9 mouse cellular contexts compared by ENCODE assay signal in the genomic region with DNA sequence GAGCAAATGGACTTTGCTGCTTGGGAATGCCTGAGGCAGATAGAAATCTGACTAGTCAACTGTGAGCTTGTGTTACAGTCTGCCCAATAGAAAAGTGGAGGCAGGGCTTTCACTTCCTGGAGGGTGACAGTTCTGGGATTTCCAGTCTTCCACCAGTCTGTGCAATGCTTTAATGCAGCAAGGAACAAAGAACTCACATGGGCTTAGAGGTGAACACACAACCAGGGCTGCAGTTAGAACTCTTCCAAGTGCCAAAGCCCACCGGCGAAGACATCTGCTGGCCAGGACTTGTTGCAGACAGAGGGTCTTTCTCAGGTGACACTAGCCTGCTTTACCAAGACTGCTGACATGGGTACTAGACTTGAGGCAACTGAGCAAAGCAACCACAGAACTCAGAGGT. TPM values are rescaled to one million over a fixed set of nuclear protein-coding genes. Genes with fewer than 3 reads are reported as not detected.
DNase-seq lines count a peak whose midpoint lies in the region; ATAC-seq and TF ChIP-seq lines count a peak whose summit lies in the region.
"Had no signal": no experiment of that assay in that cellular context is flagged by ENCODE, and none has a peak within 500 bp of the region (broad histone marks: within the 10 kb centered on the region; RNA-seq: fewer than 3 reads in every experiment).

A gene (plus strand): TSS at position 167 of the 400 bp plus-strand sequence.

- 69% methylated on average over 2 of the region's 2 CpGs for WGBS in liver, adult 2 months
- WGBS in liver, postnatal 0 days (ENCODE audit: insufficient replicate concordance), result 73% methylated on average over 2 of the region's 2 CpGs

- intact Hi-C loops in left cerebral cortex, postnatal 4 days (cut with DNase I), result no loop called here

- ATAC-seq in erythroblast, adult 5-6 weeks (replicated peaks; ENCODE audit: low FRiP score, poor library complexity, severe bottlenecking), result no peak
- ATAC-seq in liver, postnatal 0 days, result no peak

- TF ChIP-seq EP300 in liver, postnatal 0 days (IDR thresholded peaks at IDR 0.05; ENCODE audit: low read depth), result no peak

- H3K27ac ChIP-seq in liver, adult 2 months (replicated peaks; ENCODE audit: insufficient read depth, low read depth, low read length), result peak within 1 kb of the TSS; percentile 49
- peak within 1 kb of the TSS; percentile 78 for H3K27ac ChIP-seq in liver, postnatal 0 days (ENCODE audit: low read depth)
- H3K27ac ChIP-seq: lung, embryonic 15.5 days had no signal

- H3K9me3 ChIP-seq in liver, postnatal 0 days (ENCODE audit: low read length), result no peaks in the 10 kb centered on the region
- H3K9me3 ChIP-seq: lung, embryonic 15.5 days had no signal

- H3K9ac ChIP-seq in liver, adult 2 months (ENCODE audit: low read depth, low read length), result peak within 1 kb of the TSS; percentile 64
- H3K9ac ChIP-seq in liver, postnatal 0 days (replicated peaks), result peak within 1 kb of the TSS; percentile 72
- H3K9ac ChIP-seq: lung, embryonic 15.5 days had no signal

- H3K4me3 ChIP-seq in liver, adult 2 months (ENCODE audit: insufficient read depth, low read depth, low read length), result peak within 1 kb of the TSS; percentile 57
- peak within 1 kb of the TSS; percentile 49 for H3K4me3 ChIP-seq in liver, postnatal 0 days (ENCODE audit: low read depth, low read length)
- H3K4me3 ChIP-seq: lung, embryonic 15.5 days had no signal

- TF ChIP-seq CTCF in liver, adult 2 months (IDR thresholded peaks at IDR 0.05; ENCODE audit: low read depth, low read length), result no peak
- no peak for TF ChIP-seq CTCF in liver, postnatal 0 days (IDR thresholded peaks at IDR 0.05; ENCODE audit: low read depth)

- no peaks in the 10 kb centered on the region for H3K27me3 ChIP-seq in liver, adult 2 months (ENCODE audit: control insufficient read depth, insufficient read depth, low read length)
- H3K27me3 ChIP-seq in liver, postnatal 0 days (ENCODE audit: insufficient read depth, low read length), result no peaks in the 10 kb centered on the region
- H3K27me3 ChIP-seq: lung, embryonic 15.5 days had no signal

- H3K4me1 ChIP-seq in liver, adult 2 months (ENCODE audit: control insufficient read depth, insufficient read depth, low read length), result no peaks in the 10 kb centered on the region
- peaks cover 5% of the 10 kb centered on the region; the same call in 1 of the 2 replicates for H3K4me1 ChIP-seq in liver, postnatal 0 days (ENCODE audit: insufficient read depth)
- H3K4me1 ChIP-seq: lung, embryonic 15.5 days had no signal

- TF ChIP-seq POLR2A in liver, adult 2 months (IDR thresholded peaks at IDR 0.05; ENCODE audit: extremely low read depth, insufficient read depth, low read length), result no peak

- no peaks in the 10 kb centered on the region for H3K36me3 ChIP-seq in liver, adult 2 months (ENCODE audit: control insufficient read depth, insufficient read depth, low read length)
- H3K36me3 ChIP-seq in liver, postnatal 0 days (replicated peaks; ENCODE audit: insufficient read depth, low read length), result peaks cover 13% of the 10 kb centered on the region
- H3K36me3 ChIP-seq: lung, embryonic 15.5 days had no signal

- H3K79me2 ChIP-seq in liver, adult 2 months (ENCODE audit: control insufficient read depth, insufficient read depth, low read length), result no peaks in the 10 kb centered on the region; the same call in 1 of the 2 replicates

- peak; percentile 40 for DNase-seq in liver, adult 2 months (ENCODE audit: extremely low read depth, low read depth, low spot score)
- DNase-seq in liver, result no peak
- DNase-seq in liver, postnatal 0 days, result no peak
- DNase-seq in thymus, postnatal 0 days (ENCODE audit: low spot score), result peak; percentile 72
- DNase-seq in left cerebral cortex, postnatal 4 days, result no peak
- DNase-seq in cerebellum, adult 11 months, result no peak
- no peak for DNase-seq in MN1 (ENCODE audit: low spot score)

- H3K4me2 ChIP-seq in liver, postnatal 0 days (ENCODE audit: low read depth, low read length), result peak within 1 kb of the TSS; percentile 54
- H3K4me2 ChIP-seq: lung, embryonic 15.5 days had no signal

RNA-seq across cellular contexts. Expression of the gene that starts here (rescaled TPM):
- 5.6 and 8.7 TPM in 2 replicates for total RNA-seq in liver, adult 2 months (2014; rRNA removed)
- 0.95 and 1.5 TPM in 2 replicates for polyA plus RNA-seq in liver, adult 2 months (2012; rRNA removed)
- 36.9 and 58.1 TPM in 2 replicates for total RNA-seq in erythroblast, adult 5-6 weeks (2015; ENCODE audit: low replicate concordance)
- 71.9 and 73.6 TPM in 2 replicates for total RNA-seq in erythroblast, adult 5-6 weeks (2017; ENCODE audit: low replicate concordance)
- polyA plus RNA-seq in liver, postnatal 0 days (2015; fragmentation: Nextera tagmentation; extraction: Ambion mirVana), result 22.3 and 22.7 TPM in 2 replicates
- polyA plus RNA-seq in thymus, postnatal 0 days (2015; fragmentation: Nextera tagmentation; extraction: Ambion mirVana), result 129 and 142 TPM in 2 replicates
- under 1 TPM; 0.42 to 0.68 TPM for total RNA-seq in left cerebral cortex, postnatal 4 days (2021)

Comparison
In these comparisons a context has a peak if more than half of its experiments do, and no peak if none do; other contexts are left out.
1. DNase-seq: peak in liver, adult 2 months (single experiment) and thymus, postnatal 0 days (single experiment); none in liver (single experiment), liver, postnatal 0 days (single experiment), left cerebral cortex, postnatal 4 days (single experiment), cerebellum, adult 11 months (single experiment) and MN1 (single experiment).